Mouse (Mus musculus) 3134 (cell line): ENCODE data around the gene 6030468B19Rik.
A peak's percentile ranks its signal among the peaks of the same experiment; 100 is the strongest.
"Not testable (repeated sequence)": the region's sequence is repeated elsewhere in the genome, so short reads cannot be mapped to it uniquely, and the experiment has no call there.

ENCODE experiments used
- DNase-seq: peaks from one replicate; pipeline ENCODE4 v3.0.0-alpha.2; 2011; ENCODE audit warnings: low spot score; ENCODE audit not compliant: insufficient read length; ENCODE audit errors: extremely low read depth

6030468B19Rik gene

DNA sequence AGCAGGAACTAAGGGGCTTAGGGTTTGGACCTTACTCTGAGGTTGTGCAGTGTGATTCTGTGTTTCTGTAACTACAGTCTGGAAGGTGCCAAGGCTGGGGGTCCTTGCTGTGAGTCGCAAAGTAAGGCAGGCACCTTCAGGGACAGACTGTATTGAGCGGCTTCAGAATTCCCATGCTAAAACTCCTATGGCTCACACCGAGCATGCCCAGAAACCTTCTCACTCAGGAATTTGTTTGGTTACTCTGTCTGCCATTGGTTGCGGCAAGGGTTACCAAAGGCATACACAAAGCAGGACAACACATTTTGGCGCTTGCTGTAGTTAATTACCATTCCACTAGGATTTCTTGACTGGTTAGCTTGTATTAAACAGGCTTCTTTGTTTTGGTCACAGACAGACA is 28.7 kb downstream of the 6030468B19Rik start:
- no peak for DNase-seq

DNA sequence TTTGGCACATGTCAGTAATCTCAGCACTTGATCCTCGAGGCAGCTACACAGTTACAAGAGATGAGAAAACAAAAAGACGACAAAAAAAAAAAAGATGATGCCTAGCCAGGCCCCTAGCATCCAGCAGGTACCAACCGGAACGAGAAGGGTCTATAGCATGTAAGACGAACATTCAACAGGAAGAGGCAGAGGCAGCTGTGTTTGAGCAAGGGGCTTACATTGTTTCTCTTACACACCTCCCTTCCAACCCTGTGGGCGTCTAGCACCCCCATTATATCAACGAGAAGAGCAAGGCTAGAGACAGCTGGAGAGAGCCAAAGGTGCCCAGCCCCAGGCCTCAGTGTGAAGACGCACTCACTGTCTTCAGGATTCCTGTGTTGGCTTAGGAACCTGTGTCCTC is 29.5 kb downstream of the 6030468B19Rik start:
- no peak for DNase-seq

DNA sequence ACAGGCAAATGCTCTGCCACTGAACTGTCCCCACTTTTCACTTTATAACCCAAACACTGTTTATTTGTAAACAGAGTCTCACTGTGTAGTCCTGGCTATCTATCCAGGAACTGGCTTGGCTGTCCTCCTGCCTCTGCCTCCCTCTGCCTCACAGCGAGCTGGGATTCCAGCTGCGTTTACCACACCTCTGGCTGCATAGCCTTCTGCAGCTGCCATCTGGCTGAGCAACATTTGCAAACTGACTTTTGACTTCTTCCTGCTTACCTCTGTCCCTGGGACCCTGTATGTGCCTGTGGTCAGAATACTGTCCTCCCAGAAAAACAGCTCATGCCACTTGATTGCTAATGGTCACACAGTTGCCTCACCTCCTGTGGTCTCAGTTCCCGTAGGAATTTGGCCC is 29.9 kb downstream of the 6030468B19Rik start:
- DNase-seq = no peak

DNA sequence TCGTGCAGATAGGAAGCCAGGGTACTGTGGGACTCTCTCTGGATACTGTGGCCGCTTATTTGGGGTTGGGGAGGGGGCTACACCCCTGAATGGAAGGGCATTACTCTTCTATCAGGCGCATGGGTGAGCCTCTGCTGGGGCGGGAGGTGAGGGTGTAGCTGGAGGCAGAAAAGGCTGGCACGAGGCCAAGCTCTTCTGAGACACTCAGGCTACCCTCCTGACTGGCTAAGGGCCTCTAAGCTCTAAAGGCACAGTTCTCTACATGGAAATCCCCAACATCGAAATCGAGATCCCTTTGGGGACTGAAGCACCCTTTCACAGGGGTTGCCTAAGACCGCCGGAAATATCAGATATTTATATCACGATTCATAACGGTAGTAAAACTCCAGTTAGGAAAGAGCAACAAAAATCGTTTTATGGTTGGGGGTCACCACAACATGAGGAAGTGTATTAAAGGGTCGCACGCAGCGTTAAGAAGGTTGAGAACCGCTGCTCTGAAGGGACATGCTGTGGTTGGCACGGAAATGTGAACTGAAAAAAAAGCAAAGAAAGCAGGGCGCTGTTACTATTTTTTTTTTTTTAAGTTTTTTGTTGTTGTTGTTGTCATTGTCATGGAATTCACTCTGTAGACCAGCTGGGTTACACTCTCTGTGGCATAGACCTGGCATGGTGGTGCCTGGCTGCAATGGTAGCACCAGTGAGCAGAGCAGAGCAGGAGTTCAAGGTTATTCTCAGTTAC is 30.9 kb downstream of the 6030468B19Rik start:
- DNase-seq = peak; percentile 74

DNA sequence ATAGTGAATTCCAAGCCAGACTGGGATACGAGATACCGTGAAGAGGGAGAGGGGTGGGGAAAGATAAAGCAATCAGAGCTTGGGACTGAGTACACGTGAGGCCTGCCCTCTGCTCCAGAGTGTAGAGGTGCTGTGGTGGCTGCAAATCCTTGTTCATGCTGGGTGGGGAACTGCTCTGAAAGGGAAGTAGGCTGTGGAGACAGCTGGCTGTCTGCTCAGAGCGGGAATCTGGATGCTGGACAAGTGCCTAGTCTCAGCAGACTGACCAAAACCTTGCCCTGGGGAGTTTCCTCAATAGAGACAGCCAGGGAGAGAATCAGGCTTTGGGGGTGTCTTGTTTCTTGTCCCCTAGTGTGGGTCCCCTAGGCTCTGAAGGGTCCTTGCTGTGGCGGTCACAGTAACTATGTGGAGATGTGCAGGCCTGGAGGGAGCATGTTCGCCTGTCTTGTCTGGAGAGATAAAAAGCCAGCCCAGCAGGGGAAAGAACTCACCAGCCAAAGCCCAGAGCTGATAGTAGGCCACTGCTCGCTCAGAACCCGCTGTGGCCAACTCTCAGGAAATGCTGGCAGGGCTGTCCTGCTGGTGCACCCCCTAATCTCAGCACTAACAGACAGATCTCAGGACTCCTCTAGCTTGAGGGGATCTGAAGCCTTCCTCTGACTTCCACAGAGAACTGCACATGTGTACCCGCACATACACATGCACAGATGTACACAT is 31.6 kb downstream of the 6030468B19Rik start:
- DNase-seq = no peak

DNA sequence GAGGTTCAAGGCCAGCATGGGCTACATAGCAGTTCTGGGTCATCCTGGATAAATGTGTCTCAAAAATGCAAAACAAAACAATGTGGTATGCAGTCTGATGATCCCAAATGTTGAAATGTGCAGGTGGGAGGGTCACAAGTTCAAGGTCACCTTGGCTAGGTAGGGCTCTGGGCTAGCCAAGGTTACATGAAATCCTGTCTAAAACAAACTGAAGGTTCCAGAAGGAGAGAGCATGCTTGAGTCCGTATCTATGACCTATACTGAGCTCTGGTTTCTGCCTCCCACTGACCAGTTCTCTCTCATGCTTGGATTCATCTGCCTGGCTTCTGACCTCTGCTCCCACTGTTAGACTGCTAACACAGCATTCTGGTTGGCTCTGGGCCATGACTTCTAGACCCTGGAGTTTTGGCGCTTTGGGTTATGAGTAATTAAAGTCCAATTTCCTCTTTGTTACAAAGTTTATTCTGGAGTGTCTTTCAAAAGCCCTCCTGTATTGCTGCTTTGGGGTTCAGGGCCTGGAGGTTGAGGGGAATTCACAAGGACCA is 32.3 kb downstream of the 6030468B19Rik start:
- no peak for DNase-seq

DNA sequence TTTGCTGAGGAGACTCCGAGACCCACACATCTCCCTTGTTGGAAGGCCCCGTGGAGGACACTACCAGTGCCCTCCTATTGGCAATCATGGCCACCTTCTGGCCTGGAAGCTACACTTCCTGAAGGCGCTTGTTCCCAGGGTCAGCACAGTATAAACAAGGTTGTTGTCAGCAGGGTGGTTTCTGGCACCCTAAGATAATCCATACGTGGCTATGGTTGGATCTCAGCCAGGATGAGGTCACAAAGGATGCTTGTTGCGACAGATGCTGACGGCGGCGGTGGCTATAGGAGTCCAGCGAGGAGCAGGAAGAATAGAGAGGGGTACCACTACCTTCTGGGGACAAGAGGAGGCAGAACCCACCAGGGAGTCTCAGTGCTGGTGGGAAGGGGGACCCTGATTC is 32.9 kb downstream of the 6030468B19Rik start:
- DNase-seq = no peak

DNA sequence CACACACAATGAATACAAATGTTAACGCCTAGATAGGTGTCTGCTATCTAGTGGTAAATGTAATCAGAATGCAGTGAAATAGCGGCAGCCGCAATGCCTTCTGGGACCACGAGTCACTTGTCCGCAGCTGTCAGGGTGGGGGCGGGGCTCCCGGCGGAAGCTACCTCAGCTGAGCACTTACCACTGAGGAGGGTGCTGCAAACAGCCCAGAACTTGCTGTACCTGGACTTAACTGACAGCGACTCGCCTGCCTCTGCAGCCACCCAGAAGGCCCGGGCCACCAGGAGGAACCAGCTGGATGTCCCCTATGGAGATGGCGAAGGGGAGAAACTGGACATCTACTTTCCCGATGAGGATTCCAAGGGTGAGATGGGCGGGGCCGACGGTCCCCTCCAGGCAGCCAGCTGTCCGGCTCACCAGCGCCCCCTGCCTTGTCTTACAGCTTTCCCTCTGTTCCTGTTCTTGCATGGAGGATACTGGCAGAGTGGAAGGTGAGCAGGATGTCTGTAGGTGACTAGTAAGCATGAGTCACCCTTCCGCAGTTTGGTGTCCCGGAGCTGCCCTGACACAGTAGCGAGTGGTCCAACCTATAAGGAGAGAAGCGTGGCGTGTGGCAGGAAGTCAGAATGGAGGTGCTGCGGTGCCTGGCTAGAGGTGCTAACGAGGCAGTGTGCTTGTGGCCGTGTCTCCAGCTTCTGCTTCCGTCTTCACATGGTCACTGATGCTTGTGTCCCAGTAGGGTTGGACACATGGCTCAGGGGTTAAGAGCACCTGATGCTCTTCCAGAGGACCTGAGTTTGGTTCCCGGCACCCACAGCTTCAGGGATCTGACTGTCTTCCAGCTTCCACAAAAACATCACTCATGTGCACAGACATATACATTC is 34.9 kb downstream of the 6030468B19Rik start:
- peak; percentile 92 for DNase-seq

DNA sequence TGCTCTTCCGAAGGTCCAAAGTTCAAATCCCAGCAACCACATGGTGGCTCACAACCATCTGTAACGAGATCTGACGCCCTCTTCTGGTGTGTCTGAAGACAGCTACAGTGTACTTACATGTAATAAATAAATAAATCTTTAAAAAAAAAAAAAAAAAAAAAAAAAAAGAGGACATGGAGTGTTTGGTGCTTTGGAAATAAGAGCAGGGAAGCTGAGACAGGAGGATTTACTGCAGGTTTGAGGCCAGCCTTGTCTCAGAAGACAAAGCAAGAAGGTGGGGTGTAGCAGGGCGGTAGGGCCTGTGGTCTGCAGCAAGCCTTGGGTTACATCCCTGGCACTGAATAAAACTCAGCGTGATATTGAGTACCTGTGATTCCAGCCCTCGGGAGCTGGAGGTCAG is 36.0 kb downstream of the 6030468B19Rik start:
- not testable (repeated sequence) for DNase-seq

DNA sequence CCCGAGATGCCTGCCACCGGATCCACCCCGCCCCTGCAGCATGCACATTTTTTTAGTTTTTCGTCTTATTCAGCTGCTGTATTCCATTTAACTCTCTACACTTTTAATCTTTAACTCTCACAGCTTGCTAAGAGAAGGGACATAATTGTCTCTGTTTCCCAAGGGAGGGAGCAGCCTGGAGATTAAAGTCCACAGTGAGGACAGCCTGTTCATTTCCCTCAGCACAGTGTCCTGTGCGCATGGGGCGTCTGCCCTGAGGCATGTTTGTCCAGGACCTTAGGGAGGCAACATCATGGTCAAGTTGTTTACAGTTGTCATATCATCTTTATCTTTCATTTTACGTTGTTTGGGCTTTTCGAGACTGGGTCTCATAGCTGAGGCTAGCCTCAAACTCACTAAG is 36.6 kb downstream of the 6030468B19Rik start:
- no peak for DNase-seq

DNA sequence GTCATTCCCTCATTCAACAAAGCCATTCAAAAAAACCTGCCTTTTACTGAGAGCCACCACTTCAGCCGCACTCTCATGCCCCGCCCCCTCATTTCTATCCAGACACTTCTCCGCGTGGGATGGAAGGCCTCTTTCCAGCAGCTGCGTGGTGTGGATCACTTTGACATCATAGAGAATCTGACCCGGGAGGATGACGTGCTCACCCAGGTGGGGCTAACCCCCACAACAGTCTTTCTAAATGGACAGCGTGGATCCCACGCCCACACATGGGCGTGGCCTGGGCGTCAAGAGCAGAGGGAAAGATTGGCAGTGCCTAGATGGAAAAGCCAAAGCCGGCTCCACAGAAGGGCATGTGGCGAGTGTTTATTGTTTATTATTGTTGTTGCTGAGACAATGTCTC is 38.8 kb downstream of the 6030468B19Rik start:
- DNase-seq = no peak

DNA sequence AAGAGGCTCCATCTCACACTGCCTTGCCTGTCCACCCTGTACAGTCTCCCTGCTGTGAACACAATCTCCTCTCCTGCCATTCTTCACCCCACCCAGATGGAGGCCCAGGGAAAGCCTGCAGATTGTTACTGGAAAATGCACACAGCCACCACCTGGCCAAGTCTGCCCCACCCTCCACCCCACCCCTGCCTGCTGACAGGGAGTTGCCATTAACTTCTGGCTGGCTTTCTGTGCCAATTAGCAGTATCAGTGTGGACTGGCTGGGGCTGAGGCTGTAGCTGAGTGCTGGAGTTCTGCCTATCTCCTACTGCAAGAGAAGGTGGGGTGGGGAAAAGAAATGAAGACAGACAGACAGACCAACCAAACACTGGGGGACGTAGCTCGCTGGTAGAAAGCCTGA is 41.1 kb downstream of the 6030468B19Rik start:
- DNase-seq = no peak

DNA sequence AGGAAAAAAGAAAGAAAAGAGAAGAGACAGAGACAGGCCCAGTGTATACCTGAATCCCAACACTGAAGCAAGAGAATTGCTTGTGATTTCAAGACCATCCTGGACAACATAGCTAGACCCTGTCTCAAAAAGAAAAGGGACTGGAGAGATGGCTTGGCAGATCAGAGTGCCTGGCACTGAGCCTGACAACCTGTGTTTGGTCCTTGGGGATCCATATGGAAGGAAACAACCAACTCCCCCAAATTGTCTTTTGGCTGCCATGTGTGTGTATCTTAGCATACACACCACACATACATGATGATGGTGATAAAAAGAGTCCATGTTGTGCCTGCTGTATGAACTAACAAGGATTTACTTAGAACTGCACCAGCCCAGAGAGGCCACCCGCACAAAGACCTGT is 41.6 kb downstream of the 6030468B19Rik start:
- DNase-seq = no peak

DNA sequence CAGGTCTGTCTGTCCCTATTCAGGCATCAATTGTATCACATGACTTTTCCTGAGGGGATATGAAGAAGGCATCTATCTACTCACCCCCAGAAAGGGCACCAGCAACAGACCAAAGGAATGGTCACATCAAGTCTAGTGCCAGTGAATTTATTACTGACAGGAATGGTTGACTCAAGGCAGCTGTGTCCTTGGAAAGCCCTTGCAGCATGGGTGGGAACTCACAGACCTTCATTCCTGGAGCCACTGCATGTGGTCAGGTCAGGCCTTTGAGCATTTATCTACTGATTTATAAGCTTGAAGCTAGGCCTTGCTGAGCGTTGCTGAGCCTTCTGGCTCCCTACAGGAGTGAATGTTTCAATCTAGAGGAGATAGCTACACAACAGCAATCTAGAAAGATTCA is 43.5 kb downstream of the 6030468B19Rik start:
- no peak for DNase-seq

DNA sequence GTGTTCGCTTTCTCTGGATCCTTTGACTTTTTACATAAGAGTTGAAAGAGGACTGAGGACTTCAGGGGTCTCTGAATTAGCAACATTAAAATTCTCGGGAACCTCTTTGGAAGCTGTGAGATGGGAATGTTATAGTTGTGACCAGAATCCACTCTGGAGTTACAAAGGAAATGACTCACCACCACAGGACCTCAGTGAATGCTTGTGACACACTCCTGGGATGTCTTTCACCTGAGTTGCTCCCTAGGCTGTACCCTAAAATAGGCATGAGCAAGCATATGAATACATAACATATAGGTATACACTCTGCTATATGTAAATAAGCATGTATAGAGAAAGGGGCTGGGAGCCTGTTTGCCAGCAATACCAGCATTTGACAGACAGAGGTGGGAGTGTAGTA is 46.0 kb downstream of the 6030468B19Rik start:
- DNase-seq = peak; percentile 50

DNA sequence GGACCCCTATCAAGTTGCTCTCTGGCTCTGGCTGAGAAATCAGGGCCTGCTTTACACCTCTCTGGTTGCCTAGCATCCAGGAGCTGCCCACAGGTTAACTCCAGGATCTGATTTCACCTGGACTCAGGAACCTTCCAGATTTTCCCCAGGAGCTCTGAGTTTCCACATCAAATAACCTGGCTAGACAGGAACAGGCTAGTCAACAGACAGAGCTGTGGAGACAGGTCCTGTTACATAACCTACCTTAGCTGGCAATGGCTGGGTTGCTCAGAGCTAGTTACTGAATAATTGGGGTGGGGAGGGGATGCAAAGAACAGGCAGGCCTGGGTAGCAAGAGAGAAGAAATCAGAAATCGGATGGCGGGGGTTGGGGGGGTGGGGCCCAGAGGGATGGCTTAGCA is 47.5 kb downstream of the 6030468B19Rik start:
- DNase-seq = no peak

DNA sequence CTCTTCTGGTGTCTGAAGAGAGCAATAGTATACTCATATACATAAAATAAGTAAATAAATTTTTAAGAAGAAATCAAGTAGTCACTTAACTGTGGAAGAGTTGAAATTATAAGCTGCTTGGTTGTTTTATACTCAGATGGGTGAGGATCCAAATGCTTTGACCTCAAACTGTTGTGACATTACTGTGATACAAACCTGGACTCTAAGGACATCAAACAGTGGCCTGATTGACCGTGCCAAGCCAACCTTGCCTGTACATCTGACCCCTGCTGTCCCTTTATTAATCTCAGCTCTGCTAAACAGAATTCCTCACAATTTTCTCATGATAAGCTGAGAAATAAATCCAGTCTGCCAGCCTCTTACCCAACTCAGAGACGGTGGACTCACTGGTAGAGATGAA is 48.2 kb downstream of the 6030468B19Rik start:
- DNase-seq = no peak

DNA sequence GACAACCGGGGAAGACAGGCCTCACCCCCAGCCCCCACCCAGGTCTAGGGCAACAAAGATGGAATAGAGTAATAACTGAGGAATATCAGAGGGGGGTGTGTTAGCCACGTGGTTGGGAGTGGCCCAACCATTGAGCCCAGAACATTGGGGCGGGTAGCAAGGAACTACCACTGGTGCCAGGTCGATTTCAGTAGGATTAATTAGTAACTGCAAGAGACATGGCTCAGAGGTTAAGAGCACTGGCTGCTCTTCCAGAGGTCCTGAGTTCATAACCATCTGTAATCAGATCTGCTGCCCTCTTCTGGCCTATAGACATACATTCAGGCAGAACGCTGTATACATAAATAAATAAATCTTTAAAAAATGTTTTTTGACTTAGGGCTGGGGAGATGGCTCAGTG is 49.2 kb downstream of the 6030468B19Rik start:
- DNase-seq = no peak

DNA sequence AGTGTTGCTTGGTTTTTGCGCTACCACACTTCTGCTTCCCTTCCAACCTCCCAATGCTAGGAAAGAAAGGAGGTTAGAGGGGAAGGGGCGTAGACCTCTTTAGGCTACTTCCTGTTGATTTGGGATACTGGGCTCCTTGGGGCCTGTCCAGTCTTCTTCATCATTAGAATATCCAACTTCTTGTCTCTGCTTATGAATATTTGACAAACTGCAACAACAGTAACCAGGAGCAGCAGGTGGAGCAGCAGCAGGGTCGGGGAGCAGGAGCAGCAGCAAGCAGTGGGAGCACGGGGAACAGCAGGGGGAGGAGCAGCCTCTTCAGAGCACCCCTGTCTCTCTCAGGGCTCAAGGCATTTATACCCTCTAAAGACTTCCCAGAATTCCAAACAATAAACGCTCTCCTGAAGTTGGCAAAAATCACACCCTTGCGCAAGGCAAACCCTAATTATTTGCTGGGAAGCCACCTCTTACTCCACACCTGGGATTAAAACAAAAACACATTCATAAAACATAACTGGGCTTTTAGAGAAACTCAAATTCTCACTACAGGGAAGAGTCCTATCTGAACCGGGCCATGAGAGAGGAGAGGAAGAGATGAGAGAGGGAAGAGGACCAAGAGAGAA is 50.2 kb downstream of the 6030468B19Rik start:
- DNase-seq = peak; percentile 42

DNA sequence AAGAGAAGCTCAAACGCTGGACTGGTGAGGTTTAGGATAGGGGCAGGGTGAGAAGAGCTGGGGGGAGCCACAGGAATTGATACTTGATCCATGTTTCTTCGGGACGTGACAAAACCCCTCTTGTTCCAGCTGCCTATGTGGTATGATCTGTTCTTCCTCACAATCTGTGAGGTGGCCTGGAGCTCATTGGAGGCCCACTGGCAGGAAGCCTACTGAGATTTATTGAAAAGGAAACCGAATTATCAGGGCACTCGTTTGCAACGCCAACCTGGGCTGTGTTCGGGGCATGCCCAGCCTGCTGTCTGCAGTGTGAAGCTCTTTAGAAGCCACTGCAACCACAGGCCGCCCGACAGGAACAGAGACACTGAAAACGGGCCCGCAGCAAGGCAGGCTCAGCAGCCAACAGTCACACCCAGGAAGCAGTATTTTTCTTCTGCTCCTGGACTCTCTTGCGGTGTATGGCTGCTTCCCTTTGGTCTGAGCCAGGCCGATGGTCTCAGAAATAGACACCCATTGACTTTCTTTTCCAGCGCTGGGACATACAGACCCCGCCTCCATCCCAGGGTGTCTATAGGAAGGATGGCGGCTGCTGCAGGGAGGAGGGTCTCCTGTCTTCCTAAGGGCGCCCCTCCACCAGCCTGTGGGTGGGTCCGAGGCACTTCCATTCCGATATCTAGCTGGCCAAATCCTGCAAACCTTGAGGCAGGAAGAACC is 51.0 kb downstream of the 6030468B19Rik start:
- no peak for DNase-seq
